Mouse (Mus musculus) right cerebral cortex, adult 18-20 months (tissue): ENCODE results near the gene Gm20773.
"Not testable (repeated sequence)": the region's sequence is repeated elsewhere in the genome, so short reads cannot be mapped to it uniquely, and the experiment has no call there.

Source experiments
- DNase-seq: peaks from one replicate; pipeline ENCODE4 v3.0.0; 2022; ENCODE audit warnings: mixed read lengths

Gm20773 gene

GRCm38 (mm10) chrY:13493726-13494125 lies at the start of gene Gm20773:
Gm20773 (plus strand) TSS chrY:13494026.
- DNase-seq: not testable (repeated sequence)

GRCm38 (mm10) chrY:13465479-13465878 lies 28.3 kb upstream of the Gm20773 start, which contains the start of gene Gm21866:
Gm21866 (minus strand) TSS chrY:13465579.
- DNase-seq: not testable (repeated sequence)
